In genomic region chr1:85852996-85853689, GRCm38 (mm10) we compare ENCODE assay signal across 8 mouse cellular contexts. TPM values are rescaled to one million over a fixed set of nuclear protein-coding genes. Genes with fewer than 3 reads are reported as not detected.
DNase-seq lines count a peak whose midpoint lies in the region; ATAC-seq and TF ChIP-seq lines count a peak whose summit lies in the region.

No protein-coding gene starts in this region.

- WGBS in midbrain, embryonic 13.5 days: 83% methylated on average over 2 of the region's 2 CpGs
- 73% methylated on average over 2 of the region's 2 CpGs for WGBS in small intestine, adult 2 months

- H3K36me3 ChIP-seq in midbrain, embryonic 13.5 days: peaks cover 23% of the 10 kb centered on the region
- peaks cover 24% of the 10 kb centered on the region for H3K36me3 ChIP-seq in small intestine, adult 2 months (ENCODE audit: control insufficient read depth, insufficient read depth, low read length)

- peak; percentile 98; the same call in 1 of the 2 replicates for TF ChIP-seq CTCF in small intestine, adult 2 months (IDR thresholded peaks at IDR 0.05; ENCODE audit: extremely low read depth, insufficient read length, insufficient replicate concordance, low read depth, low read length)

- no peak for TF ChIP-seq POLR2A in small intestine, adult 2 months (IDR thresholded peaks at IDR 0.05; ENCODE audit: low read depth, low read length)

- intact Hi-C loops in left cerebral cortex, postnatal 4 days (cut with DNase I): loop anchor here (2.0 to 10.0 kb wide), 2 partner anchors 82 to 156 kb away; no protein-coding TSS in a partner anchor

- peak; percentile 34 for DNase-seq in 3134 (ENCODE audit: extremely low read depth, insufficient read length, low spot score)
- peak; percentile 66 for DNase-seq in adrenal gland, adult 8-10 months
- DNase-seq in embryo, embryonic 11.5 days (ENCODE audit: low read depth, low spot score): peak; percentile 62
- DNase-seq in gastrocnemius, postnatal 4 days (ENCODE audit: low spot score in 2 of 2): peak; percentile 31 to 51
- DNase-seq in kidney, adult 11 months: peak; percentile 57
- peak; percentile 68 for DNase-seq in left cerebral cortex, postnatal 4 days

- no peak overlapping the region for H3K9ac ChIP-seq in midbrain, embryonic 13.5 days (replicated peaks)

- no peak overlapping the region for H3K4me3 ChIP-seq in midbrain, embryonic 13.5 days (replicated peaks)
- no peak overlapping the region for H3K4me3 ChIP-seq in small intestine, adult 2 months (ENCODE audit: low read depth, low read length)

- no peaks in the 10 kb centered on the region for H3K9me3 ChIP-seq in midbrain, embryonic 13.5 days

- no peaks in the 10 kb centered on the region for H3K4me1 ChIP-seq in midbrain, embryonic 13.5 days (replicated peaks)
- no peaks in the 10 kb centered on the region for H3K4me1 ChIP-seq in small intestine, adult 2 months (ENCODE audit: control insufficient read depth, insufficient read depth, insufficient read length, low read length)

- peak; percentile 78 for ATAC-seq in midbrain, embryonic 13.5 days

- H3K27me3 ChIP-seq in midbrain, embryonic 13.5 days: no peaks in the 10 kb centered on the region
- H3K27me3 ChIP-seq in small intestine, adult 2 months (ENCODE audit: control insufficient read depth, insufficient read depth, low read length): no peaks in the 10 kb centered on the region

- H3K4me2 ChIP-seq in midbrain, embryonic 13.5 days (replicated peaks): no peak overlapping the region

- H3K27ac ChIP-seq in midbrain, embryonic 13.5 days: no peak overlapping the region
- no peak overlapping the region for H3K27ac ChIP-seq in small intestine, adult 2 months (ENCODE audit: insufficient read depth, low read depth, low read length)

RNA-seq across cellular contexts. Expression of gene Itm2c, which starts 40.9 kb away (rescaled TPM):
- 100 to 1,000 TPM; 674 to 963 (median 811) TPM for total RNA-seq in adrenal gland, adult 8-10 months (2022)
- total RNA-seq in gastrocnemius, postnatal 4 days (2021): 10 to 100 TPM; 79.6 to 80.8 TPM
- total RNA-seq in left cerebral cortex, postnatal 4 days (2021): 100 to 1,000 TPM; 111 to 124 TPM
- polyA plus RNA-seq in midbrain, embryonic 13.5 days (2015; fragmentation: Nextera tagmentation; extraction: Ambion mirVana): 179 and 201 TPM in 2 replicates
- polyA plus RNA-seq in small intestine, adult 2 months (2012; rRNA removed): 51.3 and 95.0 TPM in 2 replicates

RNA-seq across cellular contexts. Expression of gene Cab39, which starts 59.9 kb away (rescaled TPM):
- total RNA-seq in adrenal gland, adult 8-10 months (2022): 100 to 1,000 TPM; 103 to 136 (median 114) TPM
- total RNA-seq in gastrocnemius, postnatal 4 days (2021): 10 to 100 TPM; 75.5 to 75.6 TPM
- total RNA-seq in left cerebral cortex, postnatal 4 days (2021): 100 to 1,000 TPM; 134 to 144 TPM
- polyA plus RNA-seq in midbrain, embryonic 13.5 days (2015; fragmentation: Nextera tagmentation; extraction: Ambion mirVana): 52.1 and 54.9 TPM in 2 replicates
- polyA plus RNA-seq in small intestine, adult 2 months (2012; rRNA removed): 36.8 and 67.0 TPM in 2 replicates

Comparison
In these comparisons a context has a peak if more than half of its experiments do, and no peak if none do; other contexts are left out.
1. RNA of gene Itm2c, which starts 40.9 kb away (total RNA-seq): 674 to 963 TPM in adrenal gland, adult 8-10 months; 111 to 124 TPM in left cerebral cortex, postnatal 4 days and 79.6 to 80.8 TPM in gastrocnemius, postnatal 4 days; every median in the first group is over 4 times any median in the second.
2. Peak in every context shown above with its lines, with median percentiles within 50 percentile points of each other: DNase-seq.